Mouse (Mus musculus) heart, postnatal 0 days (tissue): ENCODE data around the gene Hoxb8. TPM values are rescaled to one million over a fixed set of nuclear protein-coding genes. Genes with fewer than 3 reads are reported as not detected.
A peak's percentile ranks its signal among the peaks of the same experiment; 100 is the strongest.

Experiments
- ATAC-seq: fragments of 200-750 bp; cut with Nextera tagmentation; 2 replicates; pipeline ENCODE4 v1.8.0; 2017; ENCODE audit warnings: low read depth, moderate number of reproducible peaks, moderate library complexity; ENCODE audit not compliant: insufficient read depth
- DNase-seq: peaks from one replicate; pipeline ENCODE4 v3.0.0-alpha.2; 2016; ENCODE audit warnings: low spot score
- H3K27ac ChIP-seq: fragments of 300-500 bp; sonication (generic); 2 replicates; pipeline ENCODE4 v1.5.1; 2014; ENCODE audit warnings: low read depth, mild to moderate bottlenecking
- H3K27me3 ChIP-seq: fragments of 300-500 bp; sonication (generic); 2 replicates; pipeline ENCODE4 v1.6.1; 2014; ENCODE audit warnings: low read length, mixed read lengths; ENCODE audit not compliant: control insufficient read depth, insufficient read depth
- H3K36me3 ChIP-seq: fragments of 300-500 bp; sonication (generic); replicated peaks from 2 replicates; pipeline ENCODE4 v1.6.1; 2014; ENCODE audit warnings: low read length, mixed read lengths; ENCODE audit not compliant: control insufficient read depth, insufficient read depth
- H3K4me1 ChIP-seq: fragments of 300-500 bp; sonication (generic); 2 replicates; pipeline ENCODE4 v1.6.1; 2014; ENCODE audit warnings: antibody characterized with exemption; ENCODE audit not compliant: control insufficient read depth, insufficient read depth
- H3K4me2 ChIP-seq: fragments of 300-500 bp; sonication (generic); 2 replicates; pipeline ENCODE4 v1.6.1; 2014; ENCODE audit warnings: low read depth, mild to moderate bottlenecking, low read length, moderate library complexity
- H3K4me3 ChIP-seq: fragments of 300-500 bp; sonication (generic); 2 replicates; pipeline ENCODE4 v1.5.1; 2014; ENCODE audit warnings: low read depth, low read length
- H3K9ac ChIP-seq: fragments of 300-500 bp; sonication (generic); replicated peaks from 2 replicates; pipeline ENCODE4 v1.6.1; 2014; ENCODE audit warnings: low read depth, low read length, mixed read lengths
- H3K9me3 ChIP-seq: fragments of 300-500 bp; sonication (generic); replicated peaks from 2 replicates; pipeline ENCODE4 v1.6.1; 2016; ENCODE audit warnings: low read length; ENCODE audit not compliant: control insufficient read depth
- CTCF ChIP-seq: IDR thresholded peaks from 2 replicates; pipeline ENCODE4 v1.5.1; 2016; ENCODE audit warnings: antibody characterized with exemption, control low read depth, low read depth
- EP300 ChIP-seq: IDR thresholded peaks from 2 replicates; pipeline ENCODE4 v1.6.1; 2016; ENCODE audit warnings: antibody characterized with exemption, low read depth
- WGBS: fragments of 180-500 bp; shearing (Covaris S2); extraction: QIAGEN DNeasy Blood & Tissue Kit; methylation state at CpG from one replicate; pipeline ENCODE4 v1.1.7; 2014; 5-methylcytosine and 5-hydroxymethylcytosine counted together
- polyA plus RNA-seq: library from polyadenylated mRNA; unstranded; fragments of >200 nt; fragmentation: Nextera tagmentation; extraction: Ambion mirVana; gene quantifications from 2 replicates; pipeline ENCODE4 v1.2.1, GENCODE M21; 2015
- total RNA-seq: library from RNA; depleted of rRNA; stranded (reverse); fragments of >200 nt; gene quantifications from 2 replicates; pipeline ENCODE4 v1.2.3, GENCODE M21; 2014; ENCODE audit warnings: low replicate concordance

The Hoxb8 gene
- total and polyA plus RNA-seq, 2 experiments from 2014 or later: not detected

DNA sequence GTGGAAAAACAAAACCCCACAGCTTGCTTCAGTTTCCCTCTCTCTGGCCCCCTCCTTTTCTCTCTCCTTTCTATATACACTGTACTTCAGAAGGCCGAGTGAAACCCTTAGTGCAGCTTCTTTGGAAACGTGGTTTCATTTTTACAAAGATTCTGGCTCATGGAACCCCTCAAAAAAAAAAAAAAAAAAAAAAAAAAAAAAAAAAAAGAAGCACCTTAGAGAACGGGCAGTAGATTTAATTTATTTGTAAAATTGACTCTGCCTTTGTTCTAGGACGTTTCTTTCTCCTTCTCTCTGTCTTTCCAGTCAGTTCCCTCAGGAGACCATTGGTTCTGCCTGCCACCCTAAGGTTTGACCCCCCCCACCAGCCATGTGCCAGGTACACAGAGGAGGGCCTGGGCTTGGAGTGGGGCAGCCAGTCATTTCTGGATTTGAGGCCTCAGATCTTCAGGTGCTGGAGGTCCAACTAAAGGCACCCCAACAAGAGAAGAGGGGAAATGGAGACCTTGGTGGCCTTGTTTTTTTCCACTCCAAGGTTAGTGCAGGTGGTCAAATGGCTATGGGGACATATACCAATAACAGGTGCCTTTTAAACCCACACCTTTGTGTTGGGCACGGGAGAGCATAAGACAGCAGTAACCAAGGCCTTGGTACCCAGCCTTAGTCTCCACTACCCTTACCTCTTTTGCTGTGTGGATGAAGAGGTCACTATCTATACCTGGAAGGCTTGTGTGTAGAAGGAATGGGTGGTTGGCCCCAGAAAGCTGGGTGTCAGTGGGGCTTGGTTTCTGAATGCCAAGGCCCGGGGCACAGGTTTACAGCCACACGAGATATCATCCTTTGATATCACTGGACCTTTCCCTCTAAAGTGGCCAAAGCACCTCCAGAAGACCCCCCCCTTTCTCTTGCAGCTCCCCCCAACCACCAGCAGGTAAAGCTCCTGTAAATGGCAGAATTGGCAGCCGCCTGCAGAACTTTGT, 1.0 kb upstream of the Hoxb8 start:
- DNase-seq (no peak), ATAC-seq (no peak)
- Histone ChIP-seq H3K4me1 (no peaks in the 10 kb centered on the region), H3K36me3 (no peaks in the 10 kb centered on the region), H3K4me2 (no peak overlapping the region), H3K9ac (no peak overlapping the region), H3K27me3 (peaks cover 100% of the 10 kb centered on the region), H3K27ac (no peak overlapping the region), H3K4me3 (no peak overlapping the region), H3K9me3 (no peaks in the 10 kb centered on the region)
- 20% methylated on average over 8 of the region's 8 CpGs for WGBS
- TF ChIP-seq CTCF (no peak), EP300 (no peak)

DNA sequence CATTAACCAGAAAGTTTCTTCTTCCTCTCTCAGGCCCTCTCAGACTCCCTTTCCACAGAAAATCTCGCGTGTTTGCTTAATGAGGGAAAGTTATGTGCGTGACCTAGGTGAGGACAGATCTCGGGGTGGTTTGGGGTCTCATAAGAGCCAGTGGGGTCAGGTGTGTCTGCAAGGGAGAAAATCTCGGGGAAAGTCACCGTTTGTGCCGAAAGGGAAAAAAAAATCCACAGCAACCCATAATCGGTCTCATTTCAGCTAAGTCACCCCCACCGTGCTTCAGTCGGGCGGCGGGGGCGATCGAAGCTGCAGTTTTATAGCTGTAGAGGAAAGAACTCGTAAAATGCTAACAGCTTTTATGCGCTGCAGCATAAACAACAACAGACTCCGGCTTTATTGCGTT, 309 bp upstream of the Hoxb8 start:
- H3K36me3 ChIP-seq: no peaks in the 10 kb centered on the region
- H3K27ac ChIP-seq: no peak overlapping the region
- TF ChIP-seq EP300 (no peak), CTCF (no peak)
- H3K9me3 ChIP-seq: no peaks in the 10 kb centered on the region
- no peak overlapping the region for H3K4me3 ChIP-seq
- peaks cover 100% of the 10 kb centered on the region for H3K27me3 ChIP-seq
- H3K9ac ChIP-seq: no peak overlapping the region
- no peak for ATAC-seq
- WGBS: 6% methylated on average over 18 of the region's 18 CpGs
- no peak overlapping the region for H3K4me2 ChIP-seq
- H3K4me1 ChIP-seq: no peaks in the 10 kb centered on the region
- no peak for DNase-seq

DNA sequence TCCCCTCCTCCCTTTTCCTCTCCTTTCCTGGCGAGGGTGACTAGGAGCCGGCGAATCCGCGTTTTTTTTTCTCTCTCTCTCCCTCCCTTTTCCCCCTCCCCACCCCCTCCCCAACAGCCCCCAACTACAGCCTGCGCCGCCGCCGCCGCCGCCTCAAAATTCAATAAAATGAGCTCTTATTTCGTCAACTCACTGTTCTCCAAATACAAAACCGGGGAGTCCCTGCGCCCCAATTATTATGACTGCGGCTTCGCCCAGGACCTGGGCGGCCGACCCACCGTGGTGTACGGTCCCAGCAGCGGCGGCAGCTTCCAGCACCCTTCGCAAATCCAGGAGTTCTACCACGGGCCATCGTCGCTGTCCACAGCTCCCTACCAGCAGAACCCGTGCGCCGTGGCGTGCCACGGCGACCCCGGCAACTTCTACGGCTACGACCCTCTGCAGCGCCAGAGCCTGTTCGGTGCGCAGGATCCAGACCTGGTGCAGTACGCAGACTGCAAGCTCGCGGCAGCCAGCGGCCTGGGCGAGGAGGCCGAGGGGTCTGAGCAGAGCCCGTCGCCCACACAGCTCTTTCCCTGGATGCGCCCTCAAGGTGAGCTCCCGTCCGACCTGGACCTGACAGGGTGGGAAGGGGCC, 1.2 kb downstream of the Hoxb8 start:
- Histone ChIP-seq H3K9me3 (no peaks in the 10 kb centered on the region), H3K4me3 (peak overlapping the region; percentile 9), H3K27me3 (peaks cover 100% of the 10 kb centered on the region), H3K9ac (no peak overlapping the region), H3K36me3 (no peaks in the 10 kb centered on the region), H3K4me1 (no peaks in the 10 kb centered on the region), H3K4me2 (0 out of 2 replicates have a peak overlapping the region, but pooled peaks have one; percentile 14), H3K27ac (no peak overlapping the region)
- DNase-seq: no peak
- ATAC-seq: no peak
- 1% methylated on average over 49 of the region's 49 CpGs for WGBS
- TF ChIP-seq CTCF (no peak), EP300 (no peak)

DNA sequence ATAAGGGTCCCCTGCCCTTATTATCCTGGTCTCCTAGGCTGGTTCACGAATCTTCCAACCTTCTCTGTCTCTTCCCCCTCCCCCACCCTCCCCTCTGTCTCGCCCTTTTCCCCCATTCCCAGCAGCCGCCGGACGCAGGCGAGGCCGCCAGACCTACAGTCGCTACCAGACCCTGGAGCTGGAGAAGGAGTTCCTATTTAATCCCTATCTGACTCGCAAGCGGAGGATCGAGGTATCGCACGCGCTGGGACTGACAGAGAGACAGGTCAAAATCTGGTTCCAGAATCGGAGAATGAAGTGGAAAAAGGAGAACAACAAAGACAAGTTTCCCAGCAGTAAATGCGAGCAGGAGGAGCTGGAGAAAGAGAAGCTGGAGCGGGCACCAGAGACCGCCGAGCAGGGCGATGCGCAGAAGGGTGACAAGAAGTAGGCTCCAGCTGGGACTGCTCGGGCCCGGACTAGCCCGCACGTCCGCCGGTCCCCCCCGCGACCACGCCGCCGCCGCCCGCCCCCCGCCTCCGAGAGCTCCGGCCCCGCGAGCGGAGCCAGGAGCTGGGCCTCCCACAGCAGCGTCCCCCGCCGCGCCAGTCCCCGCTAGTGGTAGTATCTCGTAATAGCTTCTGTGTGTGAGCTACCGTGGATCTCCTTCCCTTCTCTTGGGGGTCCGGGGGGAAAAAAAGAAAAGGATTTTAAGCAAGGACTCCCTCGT, 2.5 kb downstream of the Hoxb8 start:
- Histone ChIP-seq H3K27ac (no peak overlapping the region), H3K4me2 (peak overlapping the region; percentile 62), H3K4me1 (no peaks in the 10 kb centered on the region), H3K4me3 (peak overlapping the region; percentile 38), H3K9ac (no peak overlapping the region), H3K27me3 (peaks cover 100% of the 10 kb centered on the region), H3K36me3 (no peaks in the 10 kb centered on the region), H3K9me3 (no peaks in the 10 kb centered on the region)
- 1% methylated on average over 45 of the region's 49 CpGs for WGBS
- ATAC-seq (0 out of 2 replicates have a peak, but pooled peaks have one; percentile 43), DNase-seq (peak; percentile 52)
- TF ChIP-seq CTCF: no peak
- no peak for TF ChIP-seq EP300
